Mouse (Mus musculus) liver, postnatal 0 days (tissue): ENCODE measurements around the gene Chst15.

ENCODE experiments used
- CTCF ChIP-seq: sonication (generic); IDR thresholded peaks from 2 replicates; pipeline ENCODE4 v1.5.1; 2016; ENCODE audit warnings: antibody characterized with exemption, low read depth
- EP300 ChIP-seq: IDR thresholded peaks from 2 replicates; pipeline ENCODE4 v1.6.1; 2016; ENCODE audit warnings: antibody characterized with exemption, low read depth, mild to moderate bottlenecking

GRCm38 (mm10) chr7:132232937-132233336, 84.1 kb downstream of the Chst15 start:
- no peak for TF ChIP-seq CTCF
- no peak for TF ChIP-seq EP300
